Mouse (Mus musculus): ENCODE measurements around the gene Maml1. TPM values are rescaled to one million over a fixed set of nuclear protein-coding genes. Genes with fewer than 3 reads are reported as not detected.

Maml1 gene
- polyA plus RNA-seq, 1 experiment: 4.5 TPM

DNA sequence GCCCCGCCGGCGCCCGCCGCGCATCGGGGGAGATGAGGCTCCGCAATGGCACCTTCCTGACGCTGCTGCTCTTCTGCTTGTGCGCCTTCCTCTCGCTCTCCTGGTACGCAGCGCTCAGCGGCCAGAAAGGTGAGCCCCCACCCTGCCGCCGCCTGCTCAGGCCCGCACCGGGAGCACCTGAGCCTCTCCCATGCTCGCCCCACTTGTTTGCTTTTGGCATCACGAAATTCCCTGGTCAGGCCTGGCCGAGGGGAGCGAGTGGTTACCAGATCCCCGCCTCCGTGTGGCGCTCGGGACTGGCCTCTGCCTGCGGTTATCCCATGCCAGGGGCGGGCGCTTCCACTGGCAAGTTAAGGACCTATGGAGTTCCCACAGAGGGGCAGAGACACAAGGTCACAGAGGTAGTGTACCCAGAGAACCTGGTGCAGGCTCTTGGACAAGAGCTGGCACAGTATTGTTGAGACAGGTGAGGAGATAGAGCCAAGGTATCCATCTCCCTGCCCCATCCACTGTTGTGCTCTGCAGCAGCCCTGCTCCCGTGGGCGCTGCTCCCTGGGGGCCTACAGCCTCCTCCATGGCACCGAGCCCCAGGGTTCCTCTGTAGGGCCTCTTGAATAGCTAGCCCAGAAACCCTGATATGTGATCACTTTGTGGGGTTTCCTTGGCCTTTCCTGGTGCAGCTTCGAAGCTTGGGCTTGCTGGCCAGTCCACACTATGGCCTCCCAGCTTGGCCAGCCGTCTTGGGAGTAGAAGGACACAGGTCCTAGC lies 66.3 kb downstream of the Maml1 start:
- no peaks in the 10 kb centered on the region for H3K9me3 ChIP-seq
- peaks cover 77% of the 10 kb centered on the region for H3K4me1 ChIP-seq
- H3K36me3 ChIP-seq (replicated peaks; ENCODE audit: low read length): peaks cover 47% of the 10 kb centered on the region
- no peaks in the 10 kb centered on the region for H3K27me3 ChIP-seq (replicated peaks)
- peak overlapping the region; percentile 97 for H3K4me3 ChIP-seq (replicated peaks)
- TF ChIP-seq FLI1 (IDR thresholded peaks at IDR 0.05; ENCODE audit: low read length): no peak
- TF ChIP-seq GATA1 (IDR thresholded peaks at IDR 0.05; ENCODE audit: borderline replicate concordance, low read length): no peak

DNA sequence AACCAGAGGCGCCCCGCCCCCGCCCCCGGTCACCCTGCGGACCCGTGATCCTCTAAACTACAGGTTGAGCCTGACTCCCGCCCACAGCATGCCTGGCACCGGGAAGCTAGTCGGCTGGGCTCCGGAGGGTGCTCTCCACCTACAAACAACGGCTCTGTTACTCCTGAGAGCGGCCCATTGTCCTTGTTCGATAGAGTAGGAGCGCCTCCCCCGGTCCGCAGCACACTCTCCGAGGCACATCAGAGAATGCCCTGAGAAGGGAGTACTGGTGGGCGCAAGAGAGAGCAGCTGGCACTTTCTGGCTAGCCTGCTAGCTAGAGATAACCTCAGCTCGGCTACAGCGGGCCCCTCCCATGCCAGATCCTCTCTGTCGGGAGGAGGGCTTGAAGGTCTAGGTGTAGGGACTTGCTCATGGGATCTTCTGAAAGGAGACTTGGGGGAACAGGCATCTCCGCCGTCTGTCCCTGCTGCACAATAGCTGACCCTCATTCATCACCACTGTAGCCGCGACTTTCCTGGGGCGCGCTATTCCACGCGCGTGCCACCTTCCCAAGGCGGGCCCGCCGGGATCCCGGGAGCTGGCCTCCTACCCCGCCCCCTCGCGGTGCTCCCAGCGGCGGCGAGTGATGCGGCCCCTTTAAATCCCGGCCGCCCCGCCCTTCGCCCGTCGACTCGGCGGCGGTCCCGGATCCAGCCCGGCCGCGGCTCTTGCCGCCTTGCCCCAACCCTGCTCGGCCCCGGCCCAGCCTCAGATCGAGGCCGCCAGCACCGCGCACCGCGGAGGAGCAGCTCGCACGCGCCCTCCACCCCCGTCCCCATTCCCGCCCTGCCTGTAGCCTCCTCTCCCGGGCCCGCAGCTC lies 67.2 kb downstream of the Maml1 start:
- H3K4me3 ChIP-seq (replicated peaks): peak overlapping the region; percentile 97
- no peaks in the 10 kb centered on the region for H3K27me3 ChIP-seq (replicated peaks)
- TF ChIP-seq FLI1 (IDR thresholded peaks at IDR 0.05; ENCODE audit: low read length) (no peak), GATA1 (IDR thresholded peaks at IDR 0.05; ENCODE audit: borderline replicate concordance, low read length) (no peak)
- H3K36me3 ChIP-seq (replicated peaks; ENCODE audit: low read length): peaks cover 46% of the 10 kb centered on the region
- H3K4me1 ChIP-seq: peaks cover 71% of the 10 kb centered on the region
- no peaks in the 10 kb centered on the region for H3K9me3 ChIP-seq

DNA sequence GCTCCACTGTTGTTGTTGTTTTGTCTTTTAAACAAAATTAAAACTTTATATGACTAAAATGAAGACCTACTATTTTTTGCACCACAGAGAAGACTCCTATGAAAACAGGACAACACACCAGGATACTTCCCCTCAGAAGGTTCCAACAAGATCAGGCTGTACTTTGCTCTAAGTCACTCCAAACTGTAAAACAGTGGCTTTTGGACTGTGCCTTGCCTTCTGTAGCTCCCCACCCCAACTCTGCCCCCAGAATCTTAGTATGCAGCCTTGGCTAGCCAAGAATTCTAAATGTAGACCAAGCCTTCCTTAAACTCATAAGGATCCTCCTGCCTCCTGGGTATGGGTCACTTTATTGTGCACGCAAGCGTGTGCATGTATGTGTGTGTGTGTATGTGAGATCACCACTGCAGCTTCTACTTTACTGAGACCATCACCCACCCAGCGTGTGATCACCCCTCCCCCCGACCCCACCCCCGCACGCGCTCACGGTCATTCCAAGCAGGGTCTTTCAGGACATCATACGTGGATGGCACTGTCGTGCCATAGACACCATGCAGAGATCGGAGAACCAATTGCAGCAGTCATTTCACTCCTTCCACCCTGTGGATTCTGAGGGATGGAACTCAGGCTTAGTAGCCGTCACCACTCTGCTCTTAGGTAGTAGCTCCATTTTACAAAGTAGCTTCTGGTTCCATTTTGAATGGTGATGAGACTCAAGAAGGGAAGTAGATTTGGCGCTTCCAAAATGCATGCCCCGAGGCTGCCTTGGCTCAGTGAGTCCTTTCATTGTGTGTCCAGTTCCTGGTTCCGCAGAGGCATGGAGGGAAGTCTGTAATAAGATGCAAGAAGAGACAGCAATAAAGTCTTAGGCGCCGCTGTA lies 68.1 kb downstream of the Maml1 start:
- TF ChIP-seq GATA1 (IDR thresholded peaks at IDR 0.05; ENCODE audit: borderline replicate concordance, low read length): no peak
- TF ChIP-seq FLI1 (IDR thresholded peaks at IDR 0.05; ENCODE audit: low read length): no peak
- Histone ChIP-seq H3K27me3 (replicated peaks) (no peaks in the 10 kb centered on the region), H3K9me3 (no peaks in the 10 kb centered on the region), H3K36me3 (replicated peaks; ENCODE audit: low read length) (peaks cover 41% of the 10 kb centered on the region), H3K4me3 (replicated peaks) (peak overlapping the region; percentile 97), H3K4me1 (peaks cover 67% of the 10 kb centered on the region)

DNA sequence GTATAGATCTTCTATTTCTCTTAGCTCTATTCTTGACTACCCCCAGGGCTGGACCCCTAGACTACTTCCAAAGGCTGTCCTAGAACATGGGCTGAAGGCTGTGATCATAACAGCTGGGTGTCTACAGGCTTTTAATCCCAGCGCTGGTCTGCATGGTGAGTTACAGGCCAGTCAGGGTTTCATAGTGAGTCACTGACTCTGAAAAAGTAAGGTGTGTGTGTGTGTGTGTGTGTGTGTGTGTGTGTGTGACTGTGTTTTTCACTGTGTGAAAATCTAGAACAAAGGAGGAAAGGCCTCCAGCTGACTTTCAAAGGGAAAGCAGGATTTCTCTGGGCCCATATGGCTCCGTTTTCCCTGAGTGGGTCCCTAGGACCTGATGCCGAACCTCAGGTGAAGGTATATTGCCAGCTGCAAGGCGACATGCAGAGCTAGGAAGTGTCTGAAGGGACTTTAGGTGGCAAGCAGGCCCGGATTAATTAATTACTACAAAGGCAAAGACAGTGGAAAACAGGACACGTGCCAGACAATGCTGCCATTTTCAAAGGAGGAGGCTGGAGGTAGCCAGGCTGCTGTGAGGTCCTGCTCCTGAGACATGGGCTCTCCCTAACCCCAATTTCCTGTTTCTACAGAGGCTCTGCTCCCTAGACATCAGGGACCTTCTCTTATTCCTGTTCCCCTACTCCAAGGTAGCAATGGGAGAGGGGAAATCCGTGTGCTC lies 69.4 kb downstream of the Maml1 start:
- Histone ChIP-seq H3K36me3 (replicated peaks; ENCODE audit: low read length) (peaks cover 32% of the 10 kb centered on the region), H3K27me3 (replicated peaks) (no peaks in the 10 kb centered on the region), H3K9me3 (no peaks in the 10 kb centered on the region), H3K4me1 (peaks cover 67% of the 10 kb centered on the region), H3K4me3 (replicated peaks) (peak overlapping the region; percentile 97)
- no peak for TF ChIP-seq GATA1 (IDR thresholded peaks at IDR 0.05; ENCODE audit: borderline replicate concordance, low read length)
- no peak for TF ChIP-seq FLI1 (IDR thresholded peaks at IDR 0.05; ENCODE audit: low read length)

DNA sequence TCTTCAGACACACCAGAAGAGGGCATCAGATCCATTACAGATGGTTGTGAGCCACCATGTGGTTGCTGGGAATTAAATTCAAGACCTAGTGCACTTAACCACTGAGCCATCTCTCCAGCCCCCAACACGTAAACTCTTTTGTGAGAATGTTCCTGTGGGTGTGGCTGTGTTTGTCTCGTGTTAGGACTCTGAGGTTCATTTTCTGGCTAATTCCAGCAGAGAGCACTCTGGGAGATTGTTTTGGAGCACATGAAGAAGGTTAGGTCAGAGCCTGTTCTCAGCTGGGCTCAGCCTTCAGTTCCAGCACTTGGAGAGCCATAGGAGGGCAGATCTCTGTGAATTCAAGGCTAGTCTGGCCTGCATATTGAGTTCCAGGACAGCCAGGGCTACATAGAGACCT lies 72.3 kb downstream of the Maml1 start:
- peaks cover 71% of the 10 kb centered on the region for H3K4me1 ChIP-seq
- H3K27me3 ChIP-seq (replicated peaks): no peaks in the 10 kb centered on the region
- H3K9me3 ChIP-seq: no peaks in the 10 kb centered on the region
- no peak overlapping the region for H3K4me3 ChIP-seq (replicated peaks)
- peaks cover 37% of the 10 kb centered on the region for H3K36me3 ChIP-seq (replicated peaks; ENCODE audit: low read length)
- TF ChIP-seq GATA1 (IDR thresholded peaks at IDR 0.05; ENCODE audit: borderline replicate concordance, low read length) (no peak), FLI1 (IDR thresholded peaks at IDR 0.05; ENCODE audit: low read length) (no peak)

DNA sequence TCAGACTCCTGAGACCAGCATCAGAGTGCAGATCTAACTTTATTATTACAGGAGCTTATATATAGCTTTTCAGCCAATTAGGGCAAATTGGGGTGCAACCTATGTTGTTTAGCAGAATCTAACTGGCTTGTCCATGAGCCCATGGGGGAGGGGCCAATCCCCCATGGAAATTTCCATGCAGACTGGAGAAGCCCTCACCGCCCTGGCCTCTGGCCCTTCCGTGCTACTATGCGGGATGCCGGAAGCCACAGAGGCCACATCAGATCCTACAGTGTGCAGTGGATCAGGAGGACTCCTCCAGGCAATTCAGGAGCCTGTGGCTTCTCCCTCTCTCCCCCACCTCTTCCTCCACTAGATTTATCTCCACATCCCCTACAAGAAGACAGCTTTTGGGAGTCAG lies 74.3 kb downstream of the Maml1 start:
- Histone ChIP-seq H3K4me1 (peaks cover 69% of the 10 kb centered on the region), H3K4me3 (replicated peaks) (no peak overlapping the region)
- no peak for TF ChIP-seq GATA1 (IDR thresholded peaks at IDR 0.05; ENCODE audit: borderline replicate concordance, low read length)
- TF ChIP-seq FLI1 (IDR thresholded peaks at IDR 0.05; ENCODE audit: low read length): no peak

DNA sequence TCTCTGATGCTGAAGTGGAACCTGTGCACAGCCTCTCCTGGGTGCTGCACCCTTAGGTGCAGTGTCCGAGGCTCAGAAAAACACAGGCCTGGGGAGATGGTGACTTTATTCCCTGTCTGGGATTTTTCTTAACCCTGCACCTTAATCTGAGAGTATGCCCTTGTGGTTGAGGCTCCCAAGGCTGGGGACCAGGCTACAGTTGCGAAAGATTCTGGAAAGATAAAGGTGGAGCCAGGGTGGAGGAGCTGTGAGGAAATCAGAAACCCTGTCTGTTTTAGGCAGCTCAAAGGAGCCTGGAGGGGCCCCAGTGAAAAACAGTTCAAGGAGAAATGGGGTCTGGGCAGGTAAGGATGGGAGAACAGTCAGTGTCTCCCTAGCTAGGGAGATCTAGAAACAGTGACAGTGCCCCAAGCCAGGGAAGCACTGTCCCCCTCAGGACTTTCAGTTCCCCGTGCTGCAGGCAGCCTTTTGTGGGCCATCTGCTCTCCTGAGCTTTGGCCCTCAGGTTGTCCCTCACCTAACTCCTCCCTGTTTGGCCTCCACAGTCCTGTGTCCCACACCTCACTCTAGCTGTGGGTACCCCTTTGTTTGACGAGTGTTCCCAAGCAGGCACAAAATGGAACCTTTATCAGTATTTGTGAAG lies 75.3 kb downstream of the Maml1 start:
- no peak overlapping the region for H3K4me3 ChIP-seq (replicated peaks)
- peaks cover 31% of the 10 kb centered on the region for H3K36me3 ChIP-seq (replicated peaks; ENCODE audit: low read length)
- no peaks in the 10 kb centered on the region for H3K27me3 ChIP-seq (replicated peaks)
- TF ChIP-seq FLI1 (IDR thresholded peaks at IDR 0.05; ENCODE audit: low read length) (no peak), GATA1 (IDR thresholded peaks at IDR 0.05; ENCODE audit: borderline replicate concordance, low read length) (no peak)
- no peaks in the 10 kb centered on the region for H3K9me3 ChIP-seq
- H3K4me1 ChIP-seq: peaks cover 72% of the 10 kb centered on the region

More for the DNA sequence above, 74.3 kb downstream of the Maml1 start:
- Histone ChIP-seq H3K9me3 (no peaks in the 10 kb centered on the region), H3K27me3 (replicated peaks) (no peaks in the 10 kb centered on the region), H3K36me3 (replicated peaks; ENCODE audit: low read length) (peaks cover 37% of the 10 kb centered on the region)

DNA sequence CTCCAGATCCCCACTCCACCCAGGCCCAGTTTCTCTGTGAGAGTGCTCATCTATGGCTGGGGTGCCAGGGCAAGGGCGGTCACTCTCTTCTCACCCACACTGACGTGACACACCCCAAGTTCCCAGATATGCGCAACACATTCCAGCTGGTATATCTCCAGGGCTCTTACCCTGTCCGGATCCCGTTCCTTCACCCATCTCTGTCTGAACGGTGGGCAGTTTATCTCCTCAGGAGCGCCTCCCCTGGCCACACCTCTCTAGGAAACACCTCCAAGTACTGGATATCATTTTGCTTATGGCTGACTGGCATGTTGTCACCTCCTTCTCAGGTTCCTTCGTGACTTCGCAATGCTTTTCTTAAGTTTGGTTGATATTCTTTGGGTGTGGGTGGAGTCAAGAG lies 76.5 kb downstream of the Maml1 start:
- Histone ChIP-seq H3K4me3 (replicated peaks) (no peak overlapping the region), H3K4me1 (peaks cover 79% of the 10 kb centered on the region), H3K27me3 (replicated peaks) (no peaks in the 10 kb centered on the region), H3K36me3 (replicated peaks; ENCODE audit: low read length) (peaks cover 23% of the 10 kb centered on the region), H3K9me3 (no peaks in the 10 kb centered on the region)
- TF ChIP-seq FLI1 (IDR thresholded peaks at IDR 0.05; ENCODE audit: low read length): no peak

Data from megakaryocyte, embryonic 14.5 days (primary cell).